ENCODE assay signal across 9 mouse cellular contexts in the genomic region with DNA sequence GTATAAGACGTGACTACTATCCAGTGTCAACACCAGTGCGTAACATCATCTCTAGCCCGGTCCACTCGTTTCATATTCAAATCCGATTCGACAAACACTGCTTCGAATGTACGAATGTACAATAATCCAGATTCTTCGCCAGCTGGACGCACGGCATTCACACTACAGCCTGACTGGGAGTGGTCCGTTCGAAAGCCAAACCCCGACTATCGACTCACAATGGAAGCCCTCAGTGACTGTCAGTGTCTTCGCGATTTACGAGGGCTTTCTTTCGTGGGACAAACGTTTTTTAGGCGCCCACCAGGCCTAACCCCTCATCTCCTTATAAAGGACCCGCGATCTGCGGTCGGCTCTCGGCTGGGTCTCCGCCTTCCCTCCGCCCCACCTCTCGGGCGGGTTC. TPM values are rescaled to one million over a fixed set of nuclear protein-coding genes. Genes with fewer than 3 reads are reported as not detected.
A peak's percentile ranks its signal among the peaks of the same experiment; 100 is the strongest.
DNase-seq lines count a peak whose midpoint lies in the region; ATAC-seq and TF ChIP-seq lines count a peak whose summit lies in the region.
"Had no signal": no experiment of that assay in that cellular context is flagged by ENCODE, and none has a peak within 500 bp of the region (broad histone marks: within the 10 kb centered on the region; RNA-seq: fewer than 3 reads in every experiment).

No protein-coding gene starts in this region.

- peak overlapping the region; percentile 80 for H3K9ac ChIP-seq in forebrain, embryonic 14.5 days (ENCODE audit: low read length)
- peak overlapping the region; percentile 62 for H3K9ac ChIP-seq in liver, embryonic 16.5 days (ENCODE audit: low read depth, low read length)

- under 1% methylated on average over 30 of the region's 30 CpGs for WGBS in kidney, adult 2 months
- 1% methylated on average over 30 of the region's 30 CpGs for WGBS in forebrain, embryonic 14.5 days
- 3% methylated on average over 30 of the region's 30 CpGs for WGBS in liver, embryonic 16.5 days (ENCODE audit: insufficient replicate concordance)

- no peak for TF ChIP-seq POLR2A in kidney, adult 2 months (IDR thresholded peaks at IDR 0.05; ENCODE audit: low read depth, low read length)

- H3K27me3 ChIP-seq in kidney, adult 2 months (replicated peaks; ENCODE audit: control insufficient read depth, insufficient read depth, low read length): no peaks in the 10 kb centered on the region
- H3K27me3 ChIP-seq in Patski: peaks cover 10% of the 10 kb centered on the region
- no peaks in the 10 kb centered on the region for H3K27me3 ChIP-seq in forebrain, embryonic 14.5 days (replicated peaks; ENCODE audit: control insufficient read depth, insufficient read depth, low read length)
- no peaks in the 10 kb centered on the region for H3K27me3 ChIP-seq in liver, embryonic 16.5 days (ENCODE audit: control insufficient read depth, insufficient read depth, low read depth, low read length)

- POLR2A ChIA-PET in Patski (lab: Charles Lee): no interaction called here

- TF ChIP-seq CTCF in kidney, adult 2 months (conservative IDR thresholded peaks at IDR 0.05; ENCODE audit: insufficient read depth, insufficient read length, low read depth, low read length): no peak
- TF ChIP-seq CTCF in Patski (IDR thresholded peaks at IDR 0.05): no peak

- H3K4me1 ChIP-seq in kidney, adult 2 months (ENCODE audit: control insufficient read depth, insufficient read depth, low read length): peaks cover 4% of the 10 kb centered on the region; the same call in 1 of the 2 replicates
- H3K4me1 ChIP-seq in forebrain, embryonic 14.5 days (ENCODE audit: control insufficient read depth, insufficient read depth, low read length): peaks cover 5% of the 10 kb centered on the region; the same call in 1 of the 2 replicates
- peaks cover 3% of the 10 kb centered on the region for H3K4me1 ChIP-seq in liver, embryonic 16.5 days (ENCODE audit: control insufficient read depth, low read depth, low read length)

- in situ Hi-C loops in Patski (cut with MboI; ENCODE audit: low pct_unique_long_range_greater_than_20kb): no loop called here

- CTCF ChIA-PET in Patski (lab: Charles Lee): no interaction called here

- H3K4me2 ChIP-seq in forebrain, embryonic 14.5 days (ENCODE audit: low read length): peak overlapping the region; percentile 74
- H3K4me2 ChIP-seq in liver, embryonic 16.5 days (ENCODE audit: low read depth, low read length): peak overlapping the region; percentile 67

- H3K9me3 ChIP-seq in forebrain, embryonic 14.5 days (replicated peaks; ENCODE audit: control insufficient read depth, low read length): no peaks in the 10 kb centered on the region
- H3K9me3 ChIP-seq in liver, embryonic 16.5 days (replicated peaks; ENCODE audit: control insufficient read depth, low read length): no peaks in the 10 kb centered on the region

- peak overlapping the region; percentile 55 for H3K4me3 ChIP-seq in kidney, adult 2 months (ENCODE audit: insufficient read depth, low read depth, low read length)
- H3K4me3 ChIP-seq in forebrain, embryonic 14.5 days (ENCODE audit: low read depth, low read length): peak overlapping the region; percentile 71
- peak overlapping the region; percentile 72 for H3K4me3 ChIP-seq in liver, embryonic 16.5 days (ENCODE audit: low read depth, low read length)

- DNase-seq in kidney, adult 2 months: peak; percentile 12
- no peak for DNase-seq in kidney, postnatal 14 days
- DNase-seq in Patski (ENCODE audit: low read depth, low spot score): no peak
- DNase-seq in forebrain, embryonic 14.5 days (ENCODE audit: low spot score): peak; percentile 24
- DNase-seq in adrenal gland, adult 2 months: no peak
- DNase-seq in urinary bladder, adult 18-20 months (ENCODE audit: low spot score in 2 of 2): no peak
- DNase-seq in frontal cortex, adult 2 months (ENCODE audit: extremely low spot score in 1 of 2, low spot score in 1 of 2): no peak

- no peaks in the 10 kb centered on the region for H3K36me3 ChIP-seq in kidney, adult 2 months (ENCODE audit: control insufficient read depth, insufficient read depth, low read length)
- H3K36me3 ChIP-seq in forebrain, embryonic 14.5 days (ENCODE audit: control insufficient read depth, insufficient read depth, low read length): peaks cover 19% of the 10 kb centered on the region; the same call in 1 of the 2 replicates
- H3K36me3 ChIP-seq in liver, embryonic 16.5 days (ENCODE audit: control insufficient read depth, insufficient read depth): no peaks in the 10 kb centered on the region

- H3K27ac ChIP-seq in kidney, adult 2 months (ENCODE audit: insufficient read depth, low read depth, low read length): no peak overlapping the region
- H3K27ac ChIP-seq in forebrain, embryonic 14.5 days (ENCODE audit: low read depth, low read length): peak overlapping the region; percentile 65; the same call in 1 of the 2 replicates
- H3K27ac ChIP-seq in liver, embryonic 16.5 days (ENCODE audit: low read length): no peak overlapping the region

- peak; percentile 24 for ATAC-seq in Patski
- peak; percentile 13; the same call in 1 of the 2 replicates for ATAC-seq in forebrain, embryonic 14.5 days
- ATAC-seq in liver, embryonic 16.5 days (ENCODE audit: low read depth): no peak

RNA-seq across cellular contexts. Expression of a gene that starts 0.4 kb away (rescaled TPM):
- polyA plus RNA-seq in kidney, adult 2 months (2012; rRNA removed): 16.9 and 18.1 TPM in 2 replicates
- 41.4 TPM for polyA plus RNA-seq in Patski (2021)
- polyA plus RNA-seq in forebrain, embryonic 14.5 days (2014; fragmentation: Nextera tagmentation; extraction: Ambion mirVana): 61.9 and 67.0 TPM in 2 replicates
- 4.3 and 4.8 TPM in 2 replicates for polyA plus RNA-seq in liver, embryonic 16.5 days (2015; fragmentation: Nextera tagmentation; extraction: Ambion mirVana)
- total RNA-seq in adrenal gland, adult 2 months (2021): 10 to 100 TPM in 1 of 2 experiments, 1 to 10 TPM in 1; 8.6 to 10.3 TPM
- polyA plus RNA-seq in adrenal gland, adult 2 months (2012; rRNA removed): 6.4 and 7.2 TPM in 2 replicates
- 74.5 and 82.6 TPM in 2 replicates for polyA plus RNA-seq in frontal cortex, adult 2 months (2012; rRNA removed)

RNA-seq across cellular contexts. Expression of a gene that starts 23.2 kb away (rescaled TPM):
- 0.58 and 0.74 TPM in 2 replicates for polyA plus RNA-seq in kidney, adult 2 months (2012; rRNA removed)
- polyA plus RNA-seq in Patski (2021): not detected
- 0.63 and 1.2 TPM in 2 replicates for polyA plus RNA-seq in forebrain, embryonic 14.5 days (2014; fragmentation: Nextera tagmentation; extraction: Ambion mirVana)
- not detected in 2 replicates for polyA plus RNA-seq in liver, embryonic 16.5 days (2015; fragmentation: Nextera tagmentation; extraction: Ambion mirVana)
- under 1 TPM in 1 of 2 experiments, not detected in 1; 0.26 TPM for total RNA-seq in adrenal gland, adult 2 months (2021)
- polyA plus RNA-seq in adrenal gland, adult 2 months (2012; rRNA removed): 1.3 and 1.5 TPM in 2 replicates
- polyA plus RNA-seq in frontal cortex, adult 2 months (2012; rRNA removed): 4.2 TPM in 2 replicates
- total RNA-seq: neutrophil, adult 5-6 weeks had no signal

Comparison
In these comparisons a context has a peak if more than half of its experiments do, and no peak if none do; other contexts are left out.
1. DNase-seq: peak in kidney, adult 2 months (single experiment) and forebrain, embryonic 14.5 days (single experiment); none in kidney, postnatal 14 days (single experiment), Patski (single experiment), adrenal gland, adult 2 months (single experiment), urinary bladder, adult 18-20 months (0 of 2) and frontal cortex, adult 2 months (0 of 2).
2. Peak in every context shown above with its lines, with median percentiles within 50 percentile points of each other: H3K4me3 ChIP-seq.